Mouse (Mus musculus): ENCODE results near the gene Rbm19.

Rbm19 gene

GRCm38 (mm10) chr5:120204316-120204715 lies 88.1 kb downstream of the Rbm19 start:
- DNase-seq (ENCODE audit: low read depth, low spot score): no peak

- no peak for DNase-seq (ENCODE audit: low read depth, low spot score)
Measured at GRCm38 (mm10) chr5:120206313-120206943, 90.2 kb downstream of the Rbm19 start.

GRCm38 (mm10) chr5:120207492-120207891 lies 91.2 kb downstream of the Rbm19 start:
- DNase-seq (ENCODE audit: low read depth, low spot score): no peak

- DNase-seq (ENCODE audit: low read depth, low spot score): no peak
Measured at GRCm38 (mm10) chr5:120210668-120211067, 94.4 kb downstream of the Rbm19 start.

- peak; percentile 12 for DNase-seq (ENCODE audit: low read depth, low spot score)
Measured at GRCm38 (mm10) chr5:120211182-120211581, 94.9 kb downstream of the Rbm19 start.

DNA sequence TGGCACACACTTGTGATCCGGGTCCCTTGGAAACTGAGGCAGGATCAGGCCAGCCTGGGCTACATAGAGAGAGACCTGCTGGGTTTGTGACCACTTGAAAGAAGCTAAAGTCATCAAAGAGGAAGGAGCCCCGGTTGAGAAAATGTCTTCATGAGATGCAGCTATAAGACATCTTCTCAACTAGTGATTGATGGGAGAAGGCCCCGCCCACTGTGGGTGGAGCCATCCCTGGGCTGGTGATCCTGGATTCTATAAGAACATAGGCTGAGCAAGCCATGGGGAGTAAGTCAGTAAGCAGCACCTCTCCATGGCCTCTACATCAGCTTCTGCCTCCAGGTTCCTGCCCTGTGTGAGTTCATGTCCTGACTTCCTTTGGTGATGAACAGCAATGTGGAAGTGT lies 98.2 kb downstream of the Rbm19 start:
- DNase-seq (ENCODE audit: low read depth, low spot score): no peak

GRCm38 (mm10) chr5:120221216-120221615 lies 105.0 kb downstream of the Rbm19 start:
- DNase-seq (ENCODE audit: low read depth, low spot score): no peak

DNA sequence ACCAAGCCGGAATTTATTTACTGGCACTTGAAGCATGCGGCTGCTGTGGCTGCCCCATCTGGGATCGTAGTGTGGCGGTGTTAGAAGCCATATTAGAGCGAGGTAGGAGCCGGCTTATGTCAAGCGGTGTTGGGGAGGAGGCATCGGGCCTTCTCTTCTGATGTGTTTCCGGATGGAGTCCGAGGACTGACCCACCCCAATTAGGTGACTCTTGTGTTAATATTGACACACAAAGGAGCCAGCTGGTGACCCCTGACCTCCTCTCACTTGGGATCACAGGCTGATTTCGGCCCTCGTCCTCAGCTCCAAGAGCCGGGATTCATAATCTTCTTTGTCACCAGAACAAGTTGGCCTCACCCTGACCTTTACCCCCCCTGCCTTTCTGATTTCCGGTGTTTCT lies 109.1 kb downstream of the Rbm19 start:
- no peak for DNase-seq (ENCODE audit: low read depth, low spot score)

DNA sequence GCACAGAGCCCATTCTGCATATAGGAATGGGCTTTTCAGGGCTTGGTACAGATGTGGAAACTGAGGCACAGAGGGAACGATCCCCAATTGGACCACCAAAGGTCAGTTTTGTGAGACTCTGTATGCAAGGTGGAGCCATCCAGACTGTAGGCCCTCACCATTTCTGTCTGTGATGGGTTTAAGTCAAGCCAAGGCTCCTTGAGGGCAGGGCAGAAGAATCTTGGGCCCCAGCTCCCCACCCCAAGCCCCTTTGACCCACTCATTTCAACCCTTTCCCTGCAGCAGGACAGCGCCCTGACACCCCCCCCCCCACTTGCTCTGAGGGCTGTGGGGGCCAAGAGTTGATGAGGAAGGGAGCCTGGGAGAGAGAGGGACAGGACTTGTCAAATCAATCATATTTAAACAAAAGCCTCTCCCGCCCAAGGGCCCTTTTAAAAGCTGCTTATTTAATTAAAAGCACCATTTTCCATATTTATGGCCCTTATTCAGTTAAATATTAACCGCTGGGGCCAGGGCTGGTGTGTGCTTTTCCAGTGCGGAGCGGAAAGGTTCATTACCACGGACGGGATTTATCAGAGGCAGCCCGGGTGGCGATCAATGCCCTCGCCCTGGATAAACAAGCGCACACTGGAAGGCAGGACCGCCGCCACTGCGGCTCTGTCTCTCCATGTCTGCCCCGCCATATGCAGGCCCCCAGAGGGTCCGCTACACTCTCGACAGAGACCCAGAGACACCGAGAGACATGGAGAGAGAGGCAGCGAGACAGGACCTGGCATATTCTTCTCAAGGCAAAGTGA lies 112.5 kb downstream of the Rbm19 start:
- no peak for DNase-seq (ENCODE audit: low read depth, low spot score)

GRCm38 (mm10) chr5:120231435-120232147 lies 115.3 kb downstream of the Rbm19 start:
- DNase-seq (ENCODE audit: low read depth, low spot score): no peak

DNA sequence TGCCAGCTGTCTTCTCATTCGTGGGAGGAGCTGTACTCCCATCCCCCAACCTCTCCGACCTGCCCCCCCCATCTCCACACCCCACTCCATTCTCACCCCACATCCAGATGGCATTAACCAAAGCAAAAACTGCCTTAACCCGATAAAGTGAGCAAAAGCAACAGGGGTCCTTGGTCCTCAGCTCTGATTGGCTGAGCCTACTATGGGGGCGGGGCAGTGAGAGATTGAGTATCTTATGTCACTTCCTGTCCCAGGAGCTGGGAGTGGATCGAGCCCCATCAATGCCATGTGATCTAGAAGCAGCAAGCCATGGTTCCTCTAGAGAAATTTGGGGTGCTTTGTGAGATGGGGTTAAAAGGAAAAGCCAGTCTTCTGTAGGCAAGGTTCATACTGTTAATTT lies 118.9 kb downstream of the Rbm19 start:
- no peak for DNase-seq (ENCODE audit: low read depth, low spot score)

DNA sequence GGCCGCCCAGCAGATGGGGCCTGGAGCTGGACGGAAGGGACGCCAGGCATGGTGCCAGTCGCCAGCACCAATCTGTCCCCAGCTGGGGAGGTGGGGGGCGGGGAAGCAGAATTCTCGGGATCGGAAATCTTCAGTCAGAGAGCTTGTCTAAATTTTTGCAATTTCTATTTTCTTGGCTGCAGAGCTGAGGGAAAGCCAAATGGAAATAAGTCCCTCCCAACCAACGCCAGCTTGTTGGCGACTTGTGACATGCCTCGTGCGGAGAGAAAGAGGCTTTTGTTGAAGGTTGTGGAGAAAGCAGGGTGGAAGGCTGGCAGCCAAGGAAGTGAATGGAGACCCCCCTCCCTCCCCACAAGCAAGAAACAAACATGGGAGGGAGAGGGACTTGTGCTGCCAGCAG lies 119.3 kb downstream of the Rbm19 start:
- DNase-seq (ENCODE audit: low read depth, low spot score): no peak

DNA sequence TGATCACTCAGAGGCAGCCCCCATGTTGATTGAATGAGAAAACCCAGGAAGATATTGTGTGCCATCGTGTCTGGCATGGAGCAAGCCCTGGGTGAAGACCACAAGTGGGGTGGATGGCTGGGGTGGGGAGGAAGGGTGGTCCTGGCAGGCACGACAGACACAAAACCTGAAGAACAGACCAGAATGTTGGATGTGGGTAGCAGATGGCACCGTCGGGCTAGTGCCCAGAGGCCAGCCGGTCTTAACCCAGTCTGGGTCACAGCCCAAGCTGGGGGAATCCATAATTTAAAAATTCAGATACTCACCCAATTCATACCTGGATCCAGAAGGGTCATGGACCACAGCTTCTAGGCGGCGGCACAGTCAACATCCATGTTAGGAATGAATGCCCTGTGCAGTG lies 123.8 kb downstream of the Rbm19 start:
- no peak for DNase-seq (ENCODE audit: low read depth, low spot score)

GRCm38 (mm10) chr5:120245336-120245735 lies 129.1 kb downstream of the Rbm19 start:
- no peak for DNase-seq (ENCODE audit: low read depth, low spot score)

Data from CD4-positive, CD25-positive, alpha-beta regulatory T cell, adult 2 months (primary cell).